7 mouse cellular contexts compared by ENCODE assay signal in the genomic region with DNA sequence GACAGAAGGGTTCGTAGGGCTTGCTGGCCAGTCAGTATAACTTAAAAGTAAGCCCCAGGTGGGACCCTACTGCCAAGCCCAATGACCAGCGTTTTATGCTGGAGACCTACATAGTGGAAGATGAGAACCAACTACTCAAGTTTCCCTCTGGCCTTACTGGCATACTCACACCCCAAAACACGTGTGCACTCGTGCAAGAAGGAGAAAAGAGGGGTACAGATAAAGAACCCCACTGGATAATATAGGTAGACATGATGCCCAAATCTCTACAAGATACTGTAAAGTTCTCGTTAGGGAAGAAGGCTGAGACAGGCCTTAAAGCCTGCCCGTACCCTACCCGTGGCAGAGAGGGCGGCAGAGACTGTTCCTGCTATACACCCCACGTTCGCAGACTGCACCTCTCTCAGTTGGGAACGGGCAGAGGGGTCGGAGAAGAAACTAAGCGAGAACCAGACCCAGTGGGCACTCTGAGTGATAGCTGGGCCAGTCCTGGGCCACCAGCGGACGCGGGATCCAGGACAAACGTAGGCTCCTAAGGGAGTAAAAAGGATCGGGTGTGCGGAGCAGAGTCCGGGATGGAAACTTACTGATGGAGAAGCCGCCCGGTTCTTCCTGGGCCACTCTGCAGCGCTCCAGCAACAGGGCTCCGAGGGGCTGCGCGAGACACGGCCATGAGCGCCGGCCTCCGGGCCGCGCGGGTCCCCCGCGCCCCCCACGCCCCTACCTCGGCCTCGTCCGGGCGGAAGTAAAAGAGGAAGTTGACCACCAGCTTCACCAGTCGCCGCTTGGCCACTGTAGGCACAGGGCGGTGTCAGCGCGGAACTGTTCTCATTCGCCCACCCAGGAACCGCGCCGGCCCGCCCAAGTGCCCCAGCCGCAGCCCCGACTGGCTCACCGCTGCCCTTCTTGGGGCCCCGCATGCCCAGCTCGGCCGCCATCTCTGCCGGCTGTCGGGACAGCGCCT. TPM values are rescaled to one million over a fixed set of nuclear protein-coding genes. Genes with fewer than 3 reads are reported as not detected.
DNase-seq lines count a peak whose midpoint lies in the region; ATAC-seq lines count a peak whose summit lies in the region.

No protein-coding gene starts in this region.

- peak; percentile 77 for ATAC-seq in hindbrain, embryonic 15.5 days (ENCODE audit: low FRiP score, low read depth)
- ATAC-seq in megakaryocyte, adult 5-6 weeks (ENCODE audit: poor library complexity, severe bottlenecking): peak; percentile 58

- 3% methylated on average over 59 of the region's 59 CpGs for WGBS in embryonic facial prominence, embryonic 10.5 days
- WGBS in hindbrain, embryonic 15.5 days: 3% methylated on average over 53 of the region's 59 CpGs

- DNase-seq in retina, postnatal 7 days (ENCODE audit: low read depth, low spot score): peak; percentile 53
- no peak for DNase-seq in retina, postnatal 1 day
- DNase-seq in embryonic facial prominence, embryonic 10.5 days (ENCODE audit: low spot score): no peak
- DNase-seq in T-cell, adult 2 months (ENCODE audit: low spot score): no peak
- no peak for DNase-seq in layer of hippocampus, postnatal 36 days

- H3K36me3 ChIP-seq in embryonic facial prominence, embryonic 10.5 days (replicated peaks): peaks cover 71% of the 10 kb centered on the region
- peaks cover 46% of the 10 kb centered on the region for H3K36me3 ChIP-seq in hindbrain, embryonic 15.5 days

- H3K9me3 ChIP-seq in embryonic facial prominence, embryonic 10.5 days: no peaks in the 10 kb centered on the region
- H3K9me3 ChIP-seq in hindbrain, embryonic 15.5 days: no peaks in the 10 kb centered on the region

- no peaks in the 10 kb centered on the region for H3K27me3 ChIP-seq in embryonic facial prominence, embryonic 10.5 days (replicated peaks; ENCODE audit: low read depth, poor library complexity, severe bottlenecking)
- no peaks in the 10 kb centered on the region for H3K27me3 ChIP-seq in hindbrain, embryonic 15.5 days

- peak overlapping the region; percentile 98 for H3K27ac ChIP-seq in embryonic facial prominence, embryonic 10.5 days (replicated peaks)
- peak overlapping the region; percentile 99 for H3K27ac ChIP-seq in hindbrain, embryonic 15.5 days (replicated peaks)

- peak overlapping the region; percentile 86 for H3K4me3 ChIP-seq in embryonic facial prominence, embryonic 10.5 days
- peak overlapping the region; percentile 96 for H3K4me3 ChIP-seq in hindbrain, embryonic 15.5 days

- peak overlapping the region; percentile 99 for H3K9ac ChIP-seq in hindbrain, embryonic 15.5 days

- peaks cover 35% of the 10 kb centered on the region for H3K4me1 ChIP-seq in embryonic facial prominence, embryonic 10.5 days
- H3K4me1 ChIP-seq in hindbrain, embryonic 15.5 days (replicated peaks): peaks cover 35% of the 10 kb centered on the region

- peak overlapping the region; percentile 82 for H3K4me2 ChIP-seq in hindbrain, embryonic 15.5 days

RNA-seq across cellular contexts. Expression of a gene that starts 0.5 kb away (rescaled TPM):
- polyA plus RNA-seq in embryonic facial prominence, embryonic 10.5 days (2016; fragmentation: Nextera tagmentation; extraction: Ambion mirVana): 114 and 127 TPM in 2 replicates
- 52.3 and 67.4 TPM in 2 replicates for polyA plus RNA-seq in hindbrain, embryonic 15.5 days (2015; fragmentation: Nextera tagmentation; extraction: Ambion mirVana)
- total RNA-seq in megakaryocyte, adult 5-6 weeks (2015): 45.8 and 46.6 TPM in 2 replicates
- 13.1 and 20.4 TPM in 2 replicates for total RNA-seq in megakaryocyte, adult 5-6 weeks (2017)
- 10 to 100 TPM; 43.8 to 47.1 TPM for total RNA-seq in layer of hippocampus, postnatal 36 days (2021)

RNA-seq across cellular contexts. Expression of a gene that starts 1.0 kb away (rescaled TPM):
- 181 and 184 TPM in 2 replicates for polyA plus RNA-seq in embryonic facial prominence, embryonic 10.5 days (2016; fragmentation: Nextera tagmentation; extraction: Ambion mirVana)
- 130 and 133 TPM in 2 replicates for polyA plus RNA-seq in hindbrain, embryonic 15.5 days (2015; fragmentation: Nextera tagmentation; extraction: Ambion mirVana)
- total RNA-seq in megakaryocyte, adult 5-6 weeks (2015): 82.4 and 84.3 TPM in 2 replicates
- total RNA-seq in megakaryocyte, adult 5-6 weeks (2017): 35.5 and 43.5 TPM in 2 replicates
- total RNA-seq in layer of hippocampus, postnatal 36 days (2021): 10 to 100 TPM; 73.8 to 74.5 TPM

RNA-seq across cellular contexts. Expression of a gene that starts 7.6 kb away (rescaled TPM):
- 0.11 and 0.17 TPM in 2 replicates for polyA plus RNA-seq in embryonic facial prominence, embryonic 10.5 days (2016; fragmentation: Nextera tagmentation; extraction: Ambion mirVana)
- polyA plus RNA-seq in hindbrain, embryonic 15.5 days (2015; fragmentation: Nextera tagmentation; extraction: Ambion mirVana): 0.14 and 0.21 TPM in 2 replicates
- total RNA-seq in megakaryocyte, adult 5-6 weeks (2015): not detected in 2 replicates
- not detected in 2 replicates for total RNA-seq in megakaryocyte, adult 5-6 weeks (2017)
- total RNA-seq in layer of hippocampus, postnatal 36 days (2021): 1 to 10 TPM; 3.9 to 4.2 TPM

RNA-seq across cellular contexts. Expression of a gene that starts 15.8 kb away (rescaled TPM):
- 0.26 and 0.52 TPM in 2 replicates for polyA plus RNA-seq in embryonic facial prominence, embryonic 10.5 days (2016; fragmentation: Nextera tagmentation; extraction: Ambion mirVana)
- 0.62 and 0.95 TPM in 2 replicates for polyA plus RNA-seq in hindbrain, embryonic 15.5 days (2015; fragmentation: Nextera tagmentation; extraction: Ambion mirVana)
- total RNA-seq in megakaryocyte, adult 5-6 weeks (2015): not detected in 2 replicates
- total RNA-seq in megakaryocyte, adult 5-6 weeks (2017): not detected in 2 replicates
- 1 to 10 TPM; 2.3 to 2.5 TPM for total RNA-seq in layer of hippocampus, postnatal 36 days (2021)

RNA-seq across cellular contexts. Expression of a gene that starts 29.0 kb away (rescaled TPM):
- 2,205 and 2,316 TPM in 2 replicates for polyA plus RNA-seq in embryonic facial prominence, embryonic 10.5 days (2016; fragmentation: Nextera tagmentation; extraction: Ambion mirVana)
- polyA plus RNA-seq in hindbrain, embryonic 15.5 days (2015; fragmentation: Nextera tagmentation; extraction: Ambion mirVana): 1,303 and 1,311 TPM in 2 replicates
- total RNA-seq in megakaryocyte, adult 5-6 weeks (2015): 1,171 and 1,242 TPM in 2 replicates
- 206 and 296 TPM in 2 replicates for total RNA-seq in megakaryocyte, adult 5-6 weeks (2017)
- total RNA-seq in layer of hippocampus, postnatal 36 days (2021): 100 to 1,000 TPM; 484 to 486 TPM

Comparison
In these comparisons a context has a peak if more than half of its experiments do, and no peak if none do; other contexts are left out.
1. RNA of a gene that starts 7.6 kb away (total RNA-seq): 3.9 to 4.2 TPM in layer of hippocampus, postnatal 36 days; not detected in megakaryocyte, adult 5-6 weeks; every median in the first group is over 4 times any median in the second.